Mouse (Mus musculus): ENCODE data around the gene Ccnd3.

- TF ChIP-seq POLR2A (IDR thresholded peaks at IDR 0.05; ENCODE audit: borderline replicate concordance, extremely low read depth, low read depth, low read length) (peak; percentile 81; the same call in 1 of the 2 replicates), CTCF (IDR thresholded peaks at IDR 0.05; ENCODE audit: insufficient read depth, low read length) (peak; percentile 84)
Measured at GRCm38 (mm10) chr17:47610849-47611660, 106.2 kb downstream of the Ccnd3 start, which contains the start of the genes Bysl, Med20 and Gm20517.
